Comparison of ENCODE assay signal across 22 mouse cellular contexts in the genomic region with DNA sequence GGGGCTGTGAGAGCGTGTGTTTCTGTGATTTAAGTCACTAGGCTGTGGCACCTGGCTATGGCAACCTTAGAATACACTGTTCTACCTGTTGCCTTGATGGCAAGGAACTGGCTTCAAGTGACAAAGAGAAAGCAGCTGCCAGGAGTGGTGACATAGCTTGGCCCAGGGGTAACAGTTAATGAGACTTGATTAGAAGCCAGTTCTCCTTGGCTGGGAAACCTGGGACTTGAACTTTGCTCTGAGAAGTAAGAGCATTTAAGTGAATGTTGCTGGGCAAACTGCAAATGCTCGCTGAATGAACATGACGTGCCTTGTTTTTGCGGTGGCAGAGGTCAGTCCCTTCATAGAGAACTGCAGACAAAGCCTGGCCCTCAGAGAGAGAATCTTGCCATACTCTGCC.
DNase-seq lines count a peak whose midpoint lies in the region; TF ChIP-seq lines count a peak whose summit lies in the region.
"Had no signal": no experiment of that assay in that cellular context is flagged by ENCODE, and none has a peak within 500 bp of the region (broad histone marks: within the 10 kb centered on the region; RNA-seq: fewer than 3 reads in every experiment).

No protein-coding gene starts in this region.

- no peak for TF ChIP-seq POLR2A in liver, adult 2 months (IDR thresholded peaks at IDR 0.05; ENCODE audit: extremely low read depth, insufficient read depth, low read length)

- intact Hi-C loops in heart, postnatal 36 days (cut with DNase I) = loop anchor here (2.0 kb wide), 1 partner anchor 85 kb away; no protein-coding TSS in a partner anchor
- intact Hi-C loops in left cerebral cortex, postnatal 25 days (cut with DNase I) = no loop called here

- DNase-seq in adrenal gland, postnatal 10 days = peak; percentile 66
- no peak for DNase-seq in adrenal gland, postnatal 4 days (ENCODE audit: low spot score in 2 of 2)
- DNase-seq in heart, adult 8-10 months (ENCODE audit: low spot score) = peak; percentile 53
- no peak for DNase-seq in heart, postnatal 36 days
- DNase-seq in liver, adult 2 months (ENCODE audit: extremely low read depth, low read depth, low spot score) = peak; percentile 99
- no peak for DNase-seq in liver
- DNase-seq in left cerebral cortex, postnatal 25 days (ENCODE audit: low spot score in 2 of 2) = no peak
- DNase-seq in left cerebral cortex, adult 11 months (ENCODE audit: low spot score) = no peak
- DNase-seq: cerebellum, adult 8-10 months; forebrain, postnatal 0 days; layer of hippocampus, postnatal 36 days; liver, embryonic 13.5 days; thymus, postnatal 36 days had no signal

- TF ChIP-seq CTCF in liver, adult 2 months (IDR thresholded peaks at IDR 0.05; ENCODE audit: low read depth, low read length) = no peak

- H3K36me3 ChIP-seq in liver, adult 2 months (ENCODE audit: control insufficient read depth, insufficient read depth, low read length) = no peaks in the 10 kb centered on the region
- H3K36me3 ChIP-seq: G1E; heart, embryonic 15.5 days; hindbrain, embryonic 13.5 days; limb, embryonic 10.5 days; liver, embryonic 13.5 days; lung, embryonic 15.5 days; midbrain, embryonic 13.5 days; neural tube, embryonic 15.5 days had no signal

- peaks cover 31% of the 10 kb centered on the region for H3K4me1 ChIP-seq in liver, adult 2 months (ENCODE audit: control insufficient read depth, insufficient read depth, low read length)

- H3K9ac ChIP-seq in liver, adult 2 months (ENCODE audit: low read depth, low read length) = no peak overlapping the region
- H3K9ac ChIP-seq: forebrain, postnatal 0 days; heart, embryonic 15.5 days; hindbrain, embryonic 13.5 days; liver, embryonic 13.5 days; lung, embryonic 15.5 days; midbrain, embryonic 13.5 days; neural tube, embryonic 15.5 days had no signal

- no peaks in the 10 kb centered on the region for H3K79me2 ChIP-seq in liver, adult 2 months (ENCODE audit: control insufficient read depth, insufficient read depth, low read length)

- peak overlapping the region; percentile 85 for H3K27ac ChIP-seq in liver, adult 2 months (replicated peaks; ENCODE audit: insufficient read depth, low read depth, low read length)
- H3K27ac ChIP-seq: heart, embryonic 15.5 days; hindbrain, embryonic 13.5 days; limb, embryonic 10.5 days; liver, embryonic 13.5 days; lung, embryonic 15.5 days; midbrain, embryonic 13.5 days; neural tube, embryonic 15.5 days had no signal

- no peak overlapping the region for H3K4me3 ChIP-seq in liver, adult 2 months (ENCODE audit: insufficient read depth, low read depth, low read length)
- H3K4me3 ChIP-seq: erythroblast, embryonic 14.5 days; heart, embryonic 15.5 days; hindbrain, embryonic 13.5 days; limb, embryonic 10.5 days; liver, embryonic 13.5 days; lung, embryonic 15.5 days; midbrain, embryonic 13.5 days; myocyte; neural tube, embryonic 15.5 days had no signal

- 24% methylated on average over 4 of the region's 4 CpGs for WGBS in liver, adult 2 months

- H3K27me3 ChIP-seq in liver, adult 2 months (ENCODE audit: control insufficient read depth, insufficient read depth, low read length) = no peaks in the 10 kb centered on the region
- H3K27me3 ChIP-seq: heart, embryonic 15.5 days; liver, embryonic 13.5 days; lung, embryonic 15.5 days; midbrain, embryonic 13.5 days; neural tube, embryonic 15.5 days had no signal

Comparison
In these comparisons a context has a peak if more than half of its experiments do, and no peak if none do; other contexts are left out.
1. DNase-seq: peak in adrenal gland, postnatal 10 days (single experiment), heart, adult 8-10 months (single experiment) and liver, adult 2 months (single experiment); none in adrenal gland, postnatal 4 days (0 of 2), heart, postnatal 36 days (0 of 2), liver (single experiment), left cerebral cortex, postnatal 25 days (0 of 2) and left cerebral cortex, adult 11 months (single experiment).